Mouse (Mus musculus): ENCODE results near the gene Mat2b. TPM values are rescaled to one million over a fixed set of nuclear protein-coding genes. Genes with fewer than 3 reads are reported as not detected.

Mat2b gene
- 49.4 and 53.1 TPM in 2 replicates for polyA plus RNA-seq (2015; fragmentation: Nextera tagmentation; extraction: Ambion mirVana)

GRCm38 (mm10) chr11:40695103-40695502, at the start of gene Mat2b:
Gene Mat2b, minus strand, starts transcription at chr11:40695203.
- Histone ChIP-seq H3K27ac (ENCODE audit: low read length) (peak within 1 kb of the TSS; percentile 92), H3K4me1 (ENCODE audit: control insufficient read depth, low read depth, low read length) (peaks cover 25% of the 10 kb centered on the region), H3K9me3 (replicated peaks; ENCODE audit: control insufficient read depth, low read length) (no peaks in the 10 kb centered on the region), H3K4me3 (ENCODE audit: low read depth, low read length) (peak within 1 kb of the TSS; percentile 89), H3K27me3 (ENCODE audit: control insufficient read depth, insufficient read depth, low read depth, low read length) (no peaks in the 10 kb centered on the region), H3K36me3 (ENCODE audit: control insufficient read depth, insufficient read depth) (peaks cover 5% of the 10 kb centered on the region), H3K9ac (ENCODE audit: low read depth, low read length) (peak within 1 kb of the TSS; percentile 73), H3K4me2 (ENCODE audit: low read depth, low read length) (peak within 1 kb of the TSS; percentile 83)
- ATAC-seq (ENCODE audit: low read depth), result no peak
- 78% methylated on average over 9 of the region's 9 CpGs for WGBS (ENCODE audit: insufficient replicate concordance)

GRCm38 (mm10) chr11:40744348-40744747, 49.3 kb upstream of the Mat2b start:
- Histone ChIP-seq H3K9ac (ENCODE audit: low read depth, low read length) (no peak overlapping the region), H3K27me3 (ENCODE audit: control insufficient read depth, insufficient read depth, low read depth, low read length) (no peaks in the 10 kb centered on the region), H3K4me3 (ENCODE audit: low read depth, low read length) (no peak overlapping the region), H3K4me2 (ENCODE audit: low read depth, low read length) (no peak overlapping the region), H3K27ac (ENCODE audit: low read length) (no peak overlapping the region), H3K9me3 (replicated peaks; ENCODE audit: control insufficient read depth, low read length) (no peaks in the 10 kb centered on the region), H3K36me3 (ENCODE audit: control insufficient read depth, insufficient read depth) (peaks cover 10% of the 10 kb centered on the region), H3K4me1 (ENCODE audit: control insufficient read depth, low read depth, low read length) (no peaks in the 10 kb centered on the region)
- ATAC-seq (ENCODE audit: low read depth), result no peak
- 60% methylated on average over 3 of the region's 3 CpGs for WGBS (ENCODE audit: insufficient replicate concordance)

- no peak for ATAC-seq (ENCODE audit: low read depth)
- H3K36me3 ChIP-seq (ENCODE audit: control insufficient read depth, insufficient read depth), result peaks cover 22% of the 10 kb centered on the region
- WGBS (ENCODE audit: insufficient replicate concordance), result 75% methylated on average over 12 of the region's 12 CpGs
Observed at GRCm38 (mm10) chr11:40741605-40742262, 46.7 kb upstream of the Mat2b start.

GRCm38 (mm10) chr11:40737369-40737768, 42.4 kb upstream of the Mat2b start:
- no peak overlapping the region for H3K4me3 ChIP-seq (ENCODE audit: low read depth, low read length)
- H3K4me1 ChIP-seq (ENCODE audit: control insufficient read depth, low read depth, low read length), result peaks cover 5% of the 10 kb centered on the region
- peaks cover 26% of the 10 kb centered on the region for H3K36me3 ChIP-seq (ENCODE audit: control insufficient read depth, insufficient read depth)
- no peak overlapping the region for H3K9ac ChIP-seq (ENCODE audit: low read depth, low read length)
- ATAC-seq (ENCODE audit: low read depth), result no peak
- no peak overlapping the region for H3K4me2 ChIP-seq (ENCODE audit: low read depth, low read length)
- no peaks in the 10 kb centered on the region for H3K27me3 ChIP-seq (ENCODE audit: control insufficient read depth, insufficient read depth, low read depth, low read length)
- no peaks in the 10 kb centered on the region for H3K9me3 ChIP-seq (replicated peaks; ENCODE audit: control insufficient read depth, low read length)
- WGBS (ENCODE audit: insufficient replicate concordance), result 75% methylated on average over 3 of the region's 3 CpGs
- H3K27ac ChIP-seq (ENCODE audit: low read length), result no peak overlapping the region

More at GRCm38 (mm10) chr11:40741605-40742262, 46.7 kb upstream of the Mat2b start:
- no peak overlapping the region for H3K27ac ChIP-seq (ENCODE audit: low read length)
- H3K9ac ChIP-seq (ENCODE audit: low read depth, low read length), result no peak overlapping the region
- H3K4me1 ChIP-seq (ENCODE audit: control insufficient read depth, low read depth, low read length), result no peaks in the 10 kb centered on the region
- H3K27me3 ChIP-seq (ENCODE audit: control insufficient read depth, insufficient read depth, low read depth, low read length), result no peaks in the 10 kb centered on the region
- H3K4me3 ChIP-seq (ENCODE audit: low read depth, low read length), result no peak overlapping the region
- no peak overlapping the region for H3K4me2 ChIP-seq (ENCODE audit: low read depth, low read length)
- H3K9me3 ChIP-seq (replicated peaks; ENCODE audit: control insufficient read depth, low read length), result no peaks in the 10 kb centered on the region

- ATAC-seq (ENCODE audit: low read depth), result no peak
- H3K4me1 ChIP-seq (ENCODE audit: control insufficient read depth, low read depth, low read length), result peaks cover 14% of the 10 kb centered on the region
- no peaks in the 10 kb centered on the region for H3K27me3 ChIP-seq (ENCODE audit: control insufficient read depth, insufficient read depth, low read depth, low read length)
- H3K36me3 ChIP-seq (ENCODE audit: control insufficient read depth, insufficient read depth), result peaks cover 16% of the 10 kb centered on the region
- H3K9ac ChIP-seq (ENCODE audit: low read depth, low read length), result peak overlapping the region; percentile 91
- 2% methylated on average over 11 of the region's 11 CpGs for WGBS (ENCODE audit: insufficient replicate concordance)
- peak overlapping the region; percentile 97 for H3K4me3 ChIP-seq (ENCODE audit: low read depth, low read length)
- H3K4me2 ChIP-seq (ENCODE audit: low read depth, low read length), result peak overlapping the region; percentile 88
- peak overlapping the region; percentile 82 for H3K27ac ChIP-seq (ENCODE audit: low read length)
- H3K9me3 ChIP-seq (replicated peaks; ENCODE audit: control insufficient read depth, low read length), result no peaks in the 10 kb centered on the region
Observed at GRCm38 (mm10) chr11:40734251-40734752, 39.3 kb upstream of the Mat2b start.

GRCm38 (mm10) chr11:40733339-40734174, 38.6 kb upstream of the Mat2b start, which contains the start of the genes Hmmr and Nudcd2:
Gene Hmmr, minus strand, starts transcription at chr11:40733422.
Gene Nudcd2, plus strand, starts transcription at chr11:40733667.
- Histone ChIP-seq H3K36me3 (ENCODE audit: control insufficient read depth, insufficient read depth) (peaks cover 20% of the 10 kb centered on the region), H3K9ac (ENCODE audit: low read depth, low read length) (peak within 1 kb of the TSS; percentile 91), H3K9me3 (replicated peaks; ENCODE audit: control insufficient read depth, low read length) (no peaks in the 10 kb centered on the region), H3K27ac (ENCODE audit: low read length) (peak within 1 kb of the TSS; percentile 82), H3K4me1 (ENCODE audit: control insufficient read depth, low read depth, low read length) (peaks cover 14% of the 10 kb centered on the region), H3K27me3 (ENCODE audit: control insufficient read depth, insufficient read depth, low read depth, low read length) (no peaks in the 10 kb centered on the region), H3K4me2 (ENCODE audit: low read depth, low read length) (peak within 1 kb of the TSS; percentile 88), H3K4me3 (ENCODE audit: low read depth, low read length) (peak within 1 kb of the TSS; percentile 97)
- ATAC-seq (ENCODE audit: low read depth), result peak; percentile 97
- under 1% methylated on average over 52 of the region's 52 CpGs for WGBS (ENCODE audit: insufficient replicate concordance)

- ATAC-seq (ENCODE audit: low read depth), result peak; percentile 47
- WGBS (ENCODE audit: insufficient replicate concordance), result 1% methylated on average over 14 of the region's 14 CpGs
- Histone ChIP-seq H3K36me3 (ENCODE audit: control insufficient read depth, insufficient read depth) (peaks cover 25% of the 10 kb centered on the region), H3K27me3 (ENCODE audit: control insufficient read depth, insufficient read depth, low read depth, low read length) (no peaks in the 10 kb centered on the region), H3K9me3 (replicated peaks; ENCODE audit: control insufficient read depth, low read length) (no peaks in the 10 kb centered on the region), H3K9ac (ENCODE audit: low read depth, low read length) (peak overlapping the region; percentile 80), H3K4me1 (ENCODE audit: control insufficient read depth, low read depth, low read length) (peaks cover 14% of the 10 kb centered on the region), H3K4me2 (ENCODE audit: low read depth, low read length) (peak overlapping the region; percentile 60), H3K4me3 (ENCODE audit: low read depth, low read length) (peak overlapping the region; percentile 97), H3K27ac (ENCODE audit: low read length) (peak overlapping the region; percentile 81)
Observed at GRCm38 (mm10) chr11:40732997-40733338, 38.0 kb upstream of the Mat2b start.

- Histone ChIP-seq H3K4me1 (ENCODE audit: control insufficient read depth, low read depth, low read length) (no peaks in the 10 kb centered on the region), H3K9ac (ENCODE audit: low read depth, low read length) (no peak overlapping the region), H3K27me3 (ENCODE audit: control insufficient read depth, insufficient read depth, low read depth, low read length) (no peaks in the 10 kb centered on the region), H3K4me2 (ENCODE audit: low read depth, low read length) (no peak overlapping the region), H3K27ac (ENCODE audit: low read length) (no peak overlapping the region), H3K9me3 (replicated peaks; ENCODE audit: control insufficient read depth, low read length) (no peaks in the 10 kb centered on the region), H3K36me3 (ENCODE audit: control insufficient read depth, insufficient read depth) (peaks cover 90% of the 10 kb centered on the region), H3K4me3 (ENCODE audit: low read depth, low read length) (no peak overlapping the region)
- ATAC-seq (ENCODE audit: low read depth), result no peak
Observed at GRCm38 (mm10) chr11:40718324-40718723, 23.3 kb upstream of the Mat2b start.

- no peaks in the 10 kb centered on the region for H3K4me1 ChIP-seq (ENCODE audit: control insufficient read depth, low read depth, low read length)
- no peak overlapping the region for H3K27ac ChIP-seq (ENCODE audit: low read length)
- H3K27me3 ChIP-seq (ENCODE audit: control insufficient read depth, insufficient read depth, low read depth, low read length), result no peaks in the 10 kb centered on the region
- ATAC-seq (ENCODE audit: low read depth), result no peak
- no peak overlapping the region for H3K9ac ChIP-seq (ENCODE audit: low read depth, low read length)
- H3K4me3 ChIP-seq (ENCODE audit: low read depth, low read length), result no peak overlapping the region
- H3K4me2 ChIP-seq (ENCODE audit: low read depth, low read length), result no peak overlapping the region
- H3K36me3 ChIP-seq (ENCODE audit: control insufficient read depth, insufficient read depth), result peaks cover 85% of the 10 kb centered on the region
- no peaks in the 10 kb centered on the region for H3K9me3 ChIP-seq (replicated peaks; ENCODE audit: control insufficient read depth, low read length)
- 86% methylated on average over 5 of the region's 5 CpGs for WGBS (ENCODE audit: insufficient replicate concordance)
Observed at GRCm38 (mm10) chr11:40715524-40715923, 20.5 kb upstream of the Mat2b start.
